Mouse (Mus musculus): ENCODE results near the gene Aqp9. TPM values are rescaled to one million over a fixed set of nuclear protein-coding genes. Genes with fewer than 3 reads are reported as not detected.
"Not testable (repeated sequence)": the region's sequence is repeated elsewhere in the genome, so short reads cannot be mapped to it uniquely, and the experiment has no call there.

The Aqp9 gene
- total RNA-seq, 2 experiments from 2014 or later, result 3.2 to 3.4 TPM

DNA sequence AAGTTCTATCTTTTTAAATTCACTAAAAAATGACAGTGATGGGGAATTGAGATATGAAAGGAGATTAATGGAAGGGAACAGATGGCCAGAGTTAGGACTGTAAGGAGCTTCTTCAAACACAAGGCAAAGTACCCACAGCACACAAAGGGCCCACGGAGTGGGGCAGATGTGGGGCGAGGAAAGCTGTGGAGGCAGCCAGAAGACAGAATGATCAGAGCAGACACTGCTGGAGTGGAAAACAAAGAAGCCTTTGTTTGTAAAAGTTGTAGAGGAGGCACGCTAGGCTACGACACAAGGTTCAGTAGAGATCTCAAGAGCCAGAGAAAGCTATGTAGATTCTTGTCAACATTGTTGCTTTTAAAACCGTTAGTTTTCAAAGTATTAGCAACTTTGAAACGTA, 17.1 kb downstream of the Aqp9 start:
- intact Hi-C loops (cut with DNase I), result no loop called here
- no peak for DNase-seq (ENCODE audit: low spot score in 2 of 2)

DNA sequence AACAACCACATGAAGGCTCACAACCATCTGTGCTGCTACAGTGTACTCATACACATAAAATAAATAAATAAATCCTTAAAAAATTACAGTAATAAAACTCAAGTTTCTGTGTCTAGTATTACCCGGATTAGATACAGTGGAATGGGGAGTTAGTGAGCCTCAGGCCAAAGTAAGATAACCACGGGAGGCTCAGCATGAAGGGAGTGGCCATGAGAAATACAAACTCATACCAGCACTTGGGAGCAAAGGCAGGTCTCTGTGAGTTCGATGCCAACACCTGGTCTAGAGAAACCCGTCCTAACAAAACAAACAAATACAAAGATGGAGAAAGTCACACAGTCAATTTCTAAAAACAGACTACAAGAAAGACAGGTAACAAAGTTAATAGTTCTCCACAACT, 18.3 kb downstream of the Aqp9 start:
- intact Hi-C loops (cut with DNase I), result no loop called here
- DNase-seq (ENCODE audit: low spot score in 2 of 2), result no peak

DNA sequence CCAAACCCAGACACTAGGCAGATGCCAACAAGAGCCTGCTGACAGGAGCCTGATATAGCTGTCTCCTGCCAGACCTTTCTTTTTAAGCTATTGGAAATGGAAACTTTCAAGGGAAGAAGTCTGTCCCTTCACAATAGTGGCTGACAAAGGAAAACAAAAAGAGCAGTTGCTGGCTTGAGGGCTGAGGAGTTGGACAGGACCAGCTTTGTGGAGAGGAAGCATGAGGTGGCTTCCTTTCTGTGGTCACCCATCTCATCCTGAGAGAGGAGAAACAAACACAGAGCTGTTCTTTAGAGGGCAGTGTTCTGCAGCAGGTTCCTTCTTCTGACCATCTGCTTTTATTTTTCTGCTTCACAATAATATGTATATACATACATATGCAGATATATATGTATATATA, 19.6 kb downstream of the Aqp9 start:
- no peak for DNase-seq (ENCODE audit: low spot score in 2 of 2)
- intact Hi-C loops (cut with DNase I), result no loop called here

DNA sequence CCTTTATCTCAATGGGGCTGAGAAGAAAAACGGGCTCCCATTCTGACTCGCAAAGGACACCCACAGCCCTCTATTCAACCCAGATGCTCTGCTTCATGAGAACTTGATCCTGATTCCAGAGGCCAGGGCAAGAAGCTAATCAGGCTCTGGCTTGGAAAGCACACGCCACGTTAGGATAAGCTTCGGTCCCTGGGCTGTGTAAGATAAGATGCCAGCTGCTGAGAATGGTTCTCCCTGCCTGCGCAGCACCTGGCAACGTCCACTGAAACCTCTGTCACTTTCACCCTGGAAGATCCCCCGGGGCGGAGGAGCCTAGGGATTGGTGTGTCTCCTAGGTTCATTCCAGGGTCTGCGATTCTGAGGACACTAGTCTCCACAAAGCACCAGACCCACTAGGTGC, 22.3 kb downstream of the Aqp9 start:
- intact Hi-C loops (cut with DNase I), result no loop called here
- DNase-seq (ENCODE audit: low spot score in 2 of 2), result no peak

DNA sequence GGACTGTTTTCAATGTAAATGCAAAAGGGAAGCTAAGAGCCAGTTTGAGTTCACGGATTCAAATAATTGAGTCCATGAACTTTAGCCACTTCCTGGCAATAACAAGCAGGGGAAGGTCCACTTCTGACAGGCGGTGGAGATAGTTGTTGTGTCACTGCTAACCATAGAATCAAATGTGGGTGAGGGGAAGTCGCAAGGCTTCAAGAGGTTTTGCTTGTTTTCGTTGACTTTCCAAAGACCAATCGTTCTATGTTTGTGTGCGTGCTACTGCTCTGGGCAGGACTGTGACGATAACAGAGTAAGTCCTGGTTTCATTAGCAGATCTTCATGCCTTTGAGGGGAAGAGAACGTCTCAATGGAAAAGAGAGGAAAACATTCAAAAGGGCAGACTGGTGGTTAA, 28.3 kb downstream of the Aqp9 start:
- intact Hi-C loops (cut with DNase I), result no loop called here
- no peak for DNase-seq (ENCODE audit: low spot score in 2 of 2)

DNA sequence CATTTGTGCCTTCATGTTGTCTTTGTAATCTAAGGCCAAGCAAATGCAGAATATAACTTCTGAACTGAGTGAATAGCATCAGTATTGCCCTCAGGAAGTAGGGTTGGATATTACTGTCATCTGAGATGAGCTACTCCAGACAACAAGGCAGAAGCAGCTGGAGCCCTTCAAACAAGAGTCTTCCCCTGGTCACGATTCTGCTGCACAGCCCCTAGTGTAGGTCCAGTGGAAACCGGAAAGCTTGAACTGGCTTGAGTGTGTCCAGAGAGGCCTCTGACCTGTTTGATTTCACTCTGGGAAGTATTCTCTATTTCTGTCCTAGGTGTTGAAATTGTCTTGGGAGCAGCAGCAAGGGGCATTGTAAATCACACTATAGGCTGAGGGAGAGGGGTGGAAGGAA, 29.5 kb downstream of the Aqp9 start:
- no peak for DNase-seq (ENCODE audit: low spot score in 2 of 2)
- intact Hi-C loops (cut with DNase I), result no loop called here

DNA sequence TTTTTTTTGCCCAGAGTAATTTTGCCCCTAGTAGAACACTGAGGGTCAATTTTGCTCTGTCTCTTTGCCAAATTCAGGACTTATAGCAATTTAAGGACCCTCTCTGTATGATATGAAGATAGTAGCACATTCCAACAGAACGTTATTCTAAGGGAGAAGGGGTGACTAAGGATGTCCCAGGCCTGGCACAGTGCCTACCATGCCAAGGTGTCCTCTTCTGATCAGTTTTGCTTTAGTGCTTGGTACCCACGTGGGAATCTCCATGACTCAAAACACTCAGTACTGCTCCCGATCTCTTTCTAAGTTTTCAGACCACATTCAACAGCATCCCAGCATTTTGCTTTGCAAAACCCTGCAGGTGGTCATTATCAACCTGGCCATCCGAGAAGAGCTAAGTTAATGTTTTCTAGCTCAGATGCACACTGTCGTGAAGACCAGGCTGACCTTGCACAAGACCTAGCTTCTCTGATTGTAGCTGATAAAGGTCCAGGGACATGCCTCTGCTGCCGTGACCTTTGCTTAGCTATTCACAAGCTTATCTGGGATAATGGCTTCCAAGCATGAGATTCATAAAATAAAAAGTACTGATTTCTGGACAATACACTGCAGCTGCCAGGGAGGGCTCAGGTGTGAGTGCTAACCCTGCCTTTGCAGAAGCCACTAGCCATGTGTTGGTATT, 31.1 kb downstream of the Aqp9 start:
- intact Hi-C loops (cut with DNase I), result no loop called here
- no peak for DNase-seq (ENCODE audit: low spot score in 2 of 2)

DNA sequence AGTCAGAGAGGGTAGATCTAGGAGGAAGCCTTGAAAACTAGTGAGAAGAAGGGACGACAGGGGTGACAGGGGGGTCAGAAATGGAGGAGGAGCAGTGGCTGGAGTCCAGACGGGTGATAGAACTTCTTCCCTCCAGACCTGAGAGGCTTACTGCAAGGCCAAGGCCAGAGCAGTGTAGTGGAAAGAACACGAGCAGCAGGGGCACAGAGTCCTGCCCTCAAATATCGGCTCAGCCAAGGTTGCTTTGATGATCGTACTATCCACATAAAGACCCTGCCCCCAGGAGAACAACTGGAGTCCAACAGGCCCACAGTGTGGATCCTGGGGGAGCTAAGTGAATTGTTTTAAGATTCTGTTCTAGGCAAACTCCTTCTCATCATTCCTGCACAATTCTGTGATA, 33.4 kb downstream of the Aqp9 start:
- intact Hi-C loops (cut with DNase I), result no loop called here

DNA sequence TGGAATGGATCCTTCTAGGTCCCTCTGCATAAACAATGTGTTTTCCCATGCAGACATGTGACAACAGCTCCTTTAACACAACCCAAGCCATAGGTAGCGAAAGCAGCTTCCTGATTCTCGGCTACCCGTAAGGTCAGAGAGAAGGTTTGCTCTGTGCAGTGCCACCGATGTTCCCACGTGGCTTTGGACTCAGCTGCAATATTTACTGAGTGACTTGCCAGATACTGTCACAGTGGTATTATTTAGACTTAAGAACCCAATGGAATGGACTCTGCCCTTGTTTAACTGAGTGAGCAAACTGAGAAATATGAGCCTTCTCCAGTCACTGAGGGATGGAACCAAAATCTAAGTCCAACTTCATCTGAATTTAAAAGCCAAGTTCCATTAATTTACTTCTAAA, 35.3 kb downstream of the Aqp9 start:
- DNase-seq (ENCODE audit: low spot score in 2 of 2), result no peak
- intact Hi-C loops (cut with DNase I), result no loop called here

More for the DNA sequence above, 33.4 kb downstream of the Aqp9 start:
- no peak for DNase-seq (ENCODE audit: low spot score in 2 of 2)

DNA sequence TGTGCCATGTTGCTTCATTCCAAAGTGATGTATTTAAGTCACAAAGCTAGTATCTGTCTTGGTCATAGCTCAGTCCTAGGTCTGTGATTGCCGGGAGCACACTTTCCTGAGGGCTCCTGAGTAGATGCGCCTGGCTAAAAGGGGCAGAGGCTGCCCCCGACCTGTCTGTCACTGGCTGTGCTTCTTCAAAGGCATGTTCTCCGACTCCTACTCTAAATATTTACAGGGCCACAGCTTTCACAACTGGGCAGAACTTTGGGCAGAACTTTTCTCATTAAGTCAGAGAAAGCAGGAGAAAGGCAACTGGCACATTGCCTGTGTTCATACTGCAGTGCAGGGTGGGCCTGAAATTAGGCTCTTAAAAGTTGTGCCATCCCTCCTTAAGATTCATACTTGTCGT, 36.7 kb downstream of the Aqp9 start:
- intact Hi-C loops (cut with DNase I), result no loop called here
- no peak for DNase-seq (ENCODE audit: low spot score in 2 of 2)

DNA sequence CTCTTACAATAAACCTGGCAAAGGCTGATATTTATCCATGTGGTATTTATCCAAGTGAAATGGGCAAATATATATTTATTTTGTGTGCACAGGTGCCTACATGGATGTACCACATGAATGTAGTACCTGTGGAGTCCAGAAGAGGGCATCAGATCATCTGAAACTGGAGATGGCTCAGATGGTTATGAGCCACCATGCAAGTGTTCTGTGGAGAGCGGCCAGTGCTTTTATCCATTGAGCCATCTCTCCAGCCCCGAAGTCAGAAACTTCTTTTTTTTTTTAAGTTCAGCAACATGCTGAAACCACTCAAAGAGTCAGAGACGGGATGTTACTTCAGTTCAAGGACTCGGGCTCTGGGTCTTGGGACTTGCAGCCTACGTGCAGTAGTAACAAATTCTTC, 39.6 kb downstream of the Aqp9 start:
- peak; percentile 81 to 86 for DNase-seq (ENCODE audit: low spot score in 2 of 2)
- intact Hi-C loops (cut with DNase I), result loop anchor here (10.0 kb wide), 1 partner anchor 56 kb away; no protein-coding TSS in a partner anchor

DNA sequence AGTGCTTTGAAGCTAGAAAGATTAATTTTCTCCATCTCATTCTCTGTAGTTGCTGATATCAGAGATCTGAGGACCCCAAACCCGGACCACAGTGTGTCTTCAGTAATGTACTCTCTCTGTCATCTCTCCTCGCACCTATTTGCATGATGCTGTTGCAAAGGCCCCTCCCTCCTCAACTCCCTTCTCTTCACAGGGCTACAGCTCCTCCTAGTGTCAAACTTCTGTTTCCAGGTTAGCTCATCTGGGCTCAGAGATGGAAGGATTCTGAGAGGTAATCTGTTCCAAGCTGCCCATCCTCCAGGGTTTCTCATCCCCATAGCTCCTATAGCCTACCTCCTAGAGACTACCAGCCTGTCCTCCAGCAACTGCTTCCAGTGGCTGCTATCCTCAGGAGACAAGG, 42.3 kb downstream of the Aqp9 start:
- intact Hi-C loops (cut with DNase I), result loop anchor here (10.0 kb wide), 1 partner anchor 59 kb away; no protein-coding TSS in a partner anchor
- DNase-seq (ENCODE audit: low spot score in 2 of 2), result peak; percentile 46 to 64

DNA sequence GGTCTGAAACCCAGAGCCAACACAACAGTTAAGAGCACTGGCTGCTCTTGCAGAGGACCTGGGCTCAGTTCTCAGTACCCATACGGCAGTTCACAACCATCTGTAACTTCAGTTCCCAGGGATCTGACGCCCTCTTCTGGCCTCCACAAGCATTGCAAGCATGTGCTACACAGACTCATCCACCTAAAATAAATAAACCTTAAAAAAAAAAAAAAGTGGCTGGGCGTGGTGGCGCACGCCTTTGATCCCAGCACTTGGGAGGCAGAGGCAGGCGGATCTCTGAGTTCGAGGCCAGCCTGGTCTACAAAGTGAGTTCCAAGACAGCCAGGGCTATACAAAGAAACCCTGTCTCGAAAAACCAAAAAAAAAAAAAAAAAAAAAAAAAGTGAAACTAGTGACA, 45.4 kb downstream of the Aqp9 start:
- intact Hi-C loops (cut with DNase I), result loop anchor here (10.0 kb wide), 1 partner anchor 62 kb away; no protein-coding TSS in a partner anchor
- not testable (repeated sequence) for DNase-seq (ENCODE audit: low spot score in 2 of 2)

DNA sequence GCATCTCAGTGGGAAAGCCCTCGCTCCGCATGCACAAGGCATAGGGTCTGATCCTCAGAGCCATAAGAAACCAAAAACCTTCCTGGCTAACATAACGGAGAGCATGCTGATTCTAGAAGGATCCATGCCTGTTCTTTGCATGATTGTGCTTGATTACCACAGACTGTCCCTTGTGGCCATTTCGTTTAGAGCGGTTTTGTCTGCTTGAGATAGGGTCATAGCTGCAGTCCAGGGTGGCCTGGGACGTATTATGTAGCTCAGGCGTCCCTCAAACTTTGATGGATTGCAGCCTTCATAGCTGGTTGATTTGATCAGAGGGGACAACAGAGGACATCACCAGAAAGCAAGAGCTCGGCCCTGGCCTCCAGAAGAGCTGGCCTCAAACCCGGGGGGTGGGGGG, 47.6 kb downstream of the Aqp9 start:
- intact Hi-C loops (cut with DNase I), result loop anchor here (10.0 kb wide), 1 partner anchor 64 kb away; no protein-coding TSS in a partner anchor
- DNase-seq (ENCODE audit: low spot score in 2 of 2), result no peak

DNA sequence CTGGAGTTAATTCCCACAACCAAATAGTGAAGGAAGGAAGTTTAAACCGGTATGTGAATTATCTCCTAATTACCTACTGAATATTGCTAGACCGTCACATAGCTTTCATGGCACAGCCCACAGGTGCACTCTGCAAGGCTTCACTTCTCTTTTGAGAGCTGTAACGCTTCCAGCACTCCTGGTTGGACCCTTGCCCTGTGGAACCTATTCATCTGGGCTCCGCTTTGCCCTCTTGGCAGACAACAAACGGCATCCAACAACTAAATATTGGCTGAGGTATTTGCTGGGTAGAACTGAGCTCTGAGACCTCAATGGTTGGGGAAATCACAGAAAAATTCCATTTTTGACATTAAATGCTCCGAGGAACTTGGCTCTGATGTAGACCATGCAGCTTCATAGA, 55.3 kb downstream of the Aqp9 start:
- intact Hi-C loops (cut with DNase I), result no loop called here
- DNase-seq (ENCODE audit: low spot score in 2 of 2), result no peak

DNA sequence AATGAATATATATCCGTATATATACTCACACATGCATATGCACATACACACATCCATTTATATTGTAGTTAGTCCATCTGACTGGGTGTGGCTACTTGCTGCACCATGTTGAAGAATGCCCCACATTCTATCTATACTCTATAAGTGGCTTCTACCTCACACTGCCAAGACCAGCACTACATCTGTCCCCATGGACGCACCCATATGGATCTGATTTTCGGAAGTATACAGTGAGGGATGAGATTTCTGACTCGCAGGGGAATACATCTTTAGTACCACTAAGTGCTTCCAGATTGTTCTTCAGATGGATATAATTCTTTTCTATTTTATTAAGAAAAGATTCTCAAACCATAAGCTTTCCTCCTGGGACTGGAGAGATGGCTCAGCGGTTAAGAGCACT, 65.0 kb downstream of the Aqp9 start:
- DNase-seq (ENCODE audit: low spot score in 2 of 2), result no peak
- intact Hi-C loops (cut with DNase I), result no loop called here

DNA sequence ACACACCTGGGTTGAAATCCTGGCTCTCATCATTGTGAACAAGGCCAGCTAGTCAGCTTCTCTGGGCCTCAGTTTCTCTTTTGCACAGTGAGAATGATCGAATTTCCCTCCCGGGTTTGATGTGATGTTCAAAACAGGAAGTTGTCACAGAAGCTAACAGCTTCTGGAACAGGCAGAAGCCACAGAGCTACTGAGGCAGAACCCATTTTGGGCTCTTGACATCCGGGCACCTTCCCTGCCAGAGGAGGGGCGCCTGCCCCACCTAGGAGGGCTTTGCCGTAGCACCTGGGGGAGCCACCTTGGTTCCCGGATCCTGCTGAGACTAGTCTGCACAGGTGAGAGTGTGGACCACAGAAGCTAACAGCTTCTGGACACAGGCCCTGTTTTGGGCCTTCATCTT, 74.4 kb downstream of the Aqp9 start:
- intact Hi-C loops (cut with DNase I), result no loop called here

DNA sequence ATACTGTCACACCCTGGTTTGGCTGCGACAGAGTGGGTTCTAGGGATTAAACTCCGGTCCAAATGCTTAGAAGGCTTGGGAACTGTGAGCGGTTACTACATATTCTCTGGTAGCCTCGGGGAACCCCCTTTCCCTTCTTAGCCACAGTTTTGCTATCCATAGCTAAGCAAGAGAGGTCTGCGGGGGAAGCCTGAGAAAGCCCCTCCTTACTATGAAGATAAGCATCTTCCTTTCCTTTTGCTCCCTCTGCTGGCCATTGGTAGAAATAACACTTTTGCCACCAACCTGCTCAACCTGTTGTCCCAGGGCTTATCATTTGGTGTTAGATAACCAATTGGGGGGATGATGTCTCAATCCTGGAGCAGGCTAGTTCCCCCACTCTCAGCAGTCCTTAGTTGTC, 76.4 kb downstream of the Aqp9 start:
- intact Hi-C loops (cut with DNase I), result no loop called here
- peak; percentile 61 to 73 for DNase-seq (ENCODE audit: low spot score in 2 of 2)

More for the DNA sequence above, 74.4 kb downstream of the Aqp9 start:
- no peak for DNase-seq (ENCODE audit: low spot score in 2 of 2)

DNA sequence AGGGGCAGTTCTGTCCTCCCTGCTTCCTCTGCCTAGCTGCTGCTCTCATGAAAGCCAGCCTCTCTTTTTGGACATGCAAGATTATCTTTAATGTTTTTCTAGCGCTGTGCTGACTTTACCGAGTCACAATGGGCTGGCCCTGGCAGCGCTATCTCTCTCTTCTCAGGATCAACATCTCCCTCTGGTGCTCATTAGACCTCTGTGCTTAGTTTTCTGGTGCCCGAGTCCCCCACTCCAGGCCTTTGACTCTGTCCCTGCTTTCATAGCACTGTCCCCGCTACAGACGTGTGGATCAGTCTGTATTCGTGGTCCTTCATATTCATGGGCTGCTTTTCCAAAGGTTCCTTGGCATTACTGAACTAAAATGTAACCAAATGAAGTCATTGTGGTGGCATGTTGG, 89.3 kb downstream of the Aqp9 start:
- intact Hi-C loops (cut with DNase I), result loop anchor here (5.0 to 10.0 kb wide), 5 partner anchors 82 to 664 kb away; partner anchors contain the start of gene Adam10
- peak in 1 of 2 experiments; percentile 2 for DNase-seq (ENCODE audit: low spot score in 2 of 2)

DNA sequence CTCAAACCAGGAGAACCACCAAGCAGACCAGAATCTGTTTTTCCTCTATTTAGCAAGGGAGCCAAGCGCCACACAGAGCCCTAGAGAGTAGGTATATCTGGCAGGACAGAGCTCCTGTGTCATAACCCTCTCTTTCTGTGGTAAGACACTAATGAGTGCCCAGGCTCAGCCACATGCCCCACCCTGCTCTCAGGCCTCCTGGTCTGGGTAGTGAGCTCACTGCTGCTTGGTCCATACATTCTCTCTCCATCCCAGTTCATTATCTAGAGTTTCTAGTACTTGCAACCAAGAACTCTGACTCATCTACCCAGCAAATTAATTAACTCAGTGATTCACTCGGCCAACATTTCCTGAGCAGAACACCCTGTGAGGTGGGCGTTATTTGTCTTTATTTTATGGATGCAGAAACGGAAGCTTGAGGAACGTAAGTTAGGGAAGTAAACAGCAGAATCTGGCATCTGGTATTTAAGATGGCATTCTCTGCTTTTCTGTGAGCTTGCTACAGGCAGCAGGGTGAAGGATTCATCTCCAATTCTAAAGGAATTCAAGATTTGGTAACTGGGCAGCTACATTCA, 91.1 kb downstream of the Aqp9 start:
- DNase-seq (ENCODE audit: low spot score in 2 of 2), result no peak
- intact Hi-C loops (cut with DNase I), result loop anchor here (5.0 to 10.0 kb wide), 5 partner anchors 80 to 663 kb away; partner anchors contain the start of gene Adam10

DNA sequence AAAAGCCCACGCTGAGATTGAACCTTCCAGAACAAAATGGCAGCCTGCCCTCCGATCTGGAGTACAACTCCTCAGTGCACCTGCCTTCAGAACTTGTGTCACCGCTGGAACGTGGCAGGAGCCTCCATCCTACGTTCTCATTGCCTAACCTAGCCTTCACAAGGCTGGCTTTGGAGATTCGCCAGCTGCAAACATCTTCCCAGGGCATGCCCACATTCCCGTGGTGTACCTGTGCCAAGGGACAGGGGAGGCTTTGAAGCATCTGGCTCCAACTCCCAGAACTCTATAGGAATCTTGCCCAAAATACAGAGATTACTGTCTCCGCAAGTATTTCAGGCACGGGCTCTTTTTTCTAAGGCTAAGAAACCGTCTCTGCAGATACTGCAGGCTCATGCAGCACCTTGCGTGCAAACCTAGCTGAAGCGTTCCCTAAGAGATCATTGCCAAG, 92.3 kb downstream of the Aqp9 start:
- intact Hi-C loops (cut with DNase I), result loop anchor here (5.0 to 10.0 kb wide), 5 partner anchors 79 to 661 kb away; partner anchors contain the start of gene Adam10
- DNase-seq (ENCODE audit: low spot score in 2 of 2), result peak; percentile 53 to 72
